Mouse (Mus musculus) layer of hippocampus, adult 2 months (tissue): ENCODE data around the gene Otulin. TPM values are rescaled to one million over a fixed set of nuclear protein-coding genes. Genes with fewer than 3 reads are reported as not detected.

Source experiments
- DNase-seq, 2 experiments: peaks; one replicate each; pipeline ENCODE4 v3.0.0; 2022; ENCODE audit warnings: low spot score in 2 of 2
- H3K27ac ChIP-seq: fragments of 200-600 bp; 2 replicates; pipeline ENCODE4 v1.8.1; 2022
- H3K4me3 ChIP-seq: fragments of 200-600 bp; 2 replicates; pipeline ENCODE4 v1.8.1; 2022; ENCODE audit warnings: mild to moderate bottlenecking
- CTCF ChIP-seq: fragments of 200-600 bp; conservative IDR thresholded peaks from 2 replicates; pipeline ENCODE4 v1.8.1; 2022; ENCODE audit warnings: antibody characterized with exemption, mild to moderate bottlenecking, moderate library complexity
- total RNA-seq, 2 experiments: library from RNA; stranded (reverse); gene quantifications; 2 replicates each; pipeline ENCODE4 v1.2.3; 2021

Otulin gene
- total RNA-seq, 2 experiments from 2014 or later = 19.4 to 23.1 TPM

DNA sequence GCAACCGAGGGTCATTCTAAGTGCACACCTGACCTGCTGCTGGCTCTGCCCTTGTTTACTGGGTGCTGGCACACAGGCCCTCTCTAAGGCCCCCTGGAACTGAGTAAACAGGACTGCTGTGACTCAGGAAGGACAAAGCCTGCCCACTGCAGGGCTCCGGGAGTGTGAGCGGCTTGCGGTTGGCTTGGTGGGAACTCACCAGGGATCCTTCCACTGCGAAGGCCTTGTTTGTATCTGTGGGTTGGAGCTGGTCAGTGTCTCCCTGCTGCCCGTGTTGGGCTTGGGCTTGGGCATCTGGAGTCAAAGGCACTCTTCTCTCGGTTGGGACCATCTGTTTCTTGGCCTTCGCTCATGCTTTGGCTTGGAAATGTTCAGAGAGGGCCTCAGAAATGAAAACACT lies 34.9 kb downstream of the Otulin start:
- TF ChIP-seq CTCF = no peak
- peak overlapping the region; percentile 94 for H3K27ac ChIP-seq
- no peak for DNase-seq

DNA sequence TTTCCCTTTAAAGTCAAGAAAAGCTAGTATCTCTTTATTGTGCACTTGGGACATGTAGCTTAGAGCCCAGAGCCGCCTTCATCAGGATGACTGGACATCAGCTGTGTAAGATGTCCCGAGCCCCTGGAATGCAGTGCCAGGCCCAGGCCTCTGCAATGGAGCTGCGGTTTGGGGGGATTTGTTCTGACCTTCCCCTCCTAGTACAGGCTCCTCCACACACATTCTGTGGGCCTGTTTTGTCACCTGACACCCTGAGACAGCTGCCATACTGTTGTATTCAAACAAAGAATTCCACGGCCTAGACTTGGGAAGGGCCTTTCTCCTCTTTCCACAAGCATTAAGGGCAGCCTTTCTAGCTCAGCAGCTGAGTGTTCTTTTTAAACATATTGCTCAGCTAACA lies 35.5 kb downstream of the Otulin start:
- DNase-seq = no peak
- Histone ChIP-seq H3K27ac (peak overlapping the region; percentile 94), H3K4me3 (no peak overlapping the region)
- no peak for TF ChIP-seq CTCF

More for the DNA sequence above, 34.9 kb downstream of the Otulin start:
- H3K4me3 ChIP-seq = no peak overlapping the region

DNA sequence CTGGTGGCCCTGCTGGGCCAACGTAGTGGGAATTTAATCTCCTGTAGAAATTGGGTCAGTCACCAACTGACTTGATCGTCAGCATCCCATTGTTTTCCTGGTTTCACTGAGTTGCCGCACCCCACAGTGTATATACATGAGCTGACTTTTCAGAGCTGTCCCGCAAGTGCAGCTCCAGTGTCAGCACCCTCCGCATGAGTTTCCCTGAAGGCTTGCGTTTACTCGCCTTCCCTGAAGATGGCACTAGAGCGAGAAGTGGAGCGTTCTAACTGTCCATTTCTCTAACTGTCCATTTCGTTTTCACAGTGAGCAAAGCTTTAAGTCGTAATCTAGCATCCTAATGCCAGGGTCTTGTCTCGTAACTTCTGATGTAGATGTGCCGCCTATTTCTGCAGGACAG lies 36.8 kb downstream of the Otulin start:
- H3K27ac ChIP-seq = peak overlapping the region; percentile 94; the same call in 1 of the 2 replicates
- no peak overlapping the region for H3K4me3 ChIP-seq
- DNase-seq = peak in 1 of 2 experiments; percentile 45
- TF ChIP-seq CTCF = peak; percentile 76

DNA sequence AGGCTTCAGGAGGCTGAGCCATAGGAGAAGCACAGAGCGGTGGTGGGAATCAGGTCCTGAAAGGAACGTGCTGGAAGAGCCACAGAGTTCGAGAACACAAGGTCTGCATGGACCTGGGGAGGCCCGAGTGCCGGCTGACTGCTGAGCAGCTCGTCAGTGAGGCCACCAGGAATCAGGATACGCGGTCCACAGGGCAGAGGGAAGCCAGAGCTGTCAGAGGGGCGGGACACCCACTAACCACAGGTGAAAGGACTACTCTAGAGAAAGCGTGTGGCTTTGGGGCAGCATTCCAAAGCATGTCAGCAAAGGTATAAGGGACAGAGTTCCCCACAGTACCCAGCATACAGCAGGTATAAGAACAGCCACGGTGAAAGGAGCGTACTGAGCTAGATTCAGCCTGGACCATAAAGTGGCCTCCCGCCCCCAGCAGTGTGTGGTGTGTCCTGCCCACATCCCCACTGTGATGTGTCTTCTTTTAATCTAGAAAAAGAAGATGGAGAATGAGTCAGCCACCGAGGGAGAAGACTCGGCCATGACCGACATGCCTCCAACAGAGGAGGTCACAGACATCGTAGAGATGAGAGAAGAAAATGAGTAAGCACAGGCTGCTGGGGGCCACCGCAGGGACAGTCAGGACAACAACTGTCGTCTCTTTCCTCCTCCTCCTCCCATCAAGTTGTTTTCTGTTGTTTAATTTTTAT lies 37.7 kb downstream of the Otulin start:
- H3K27ac ChIP-seq = peak overlapping the region; percentile 94; the same call in 1 of the 2 replicates
- no peak for DNase-seq
- no peak for TF ChIP-seq CTCF
- no peak overlapping the region for H3K4me3 ChIP-seq

DNA sequence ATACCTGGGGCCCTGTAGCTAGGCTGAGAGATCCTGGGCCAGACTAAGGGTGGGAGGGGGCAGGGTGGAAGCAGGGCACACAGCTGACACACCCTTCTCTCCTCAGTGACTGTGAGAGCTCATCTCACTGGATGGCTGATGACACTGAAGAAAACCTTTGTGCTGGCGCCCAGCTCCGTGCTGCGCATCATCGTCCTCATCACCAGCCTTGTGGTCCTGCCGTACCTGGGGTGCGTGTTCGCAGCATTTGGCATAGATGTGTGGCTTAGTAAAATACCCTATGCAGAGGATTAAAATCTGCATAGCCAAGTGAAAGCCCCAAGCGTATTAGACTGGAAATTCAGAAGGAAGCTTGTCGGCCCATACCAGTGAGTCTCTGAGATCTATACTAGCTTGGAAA lies 39.7 kb downstream of the Otulin start:
- no peak overlapping the region for H3K4me3 ChIP-seq

GRCm38 (mm10) chr15:27588087-27588826 lies 42.2 kb downstream of the Otulin start:
- TF ChIP-seq CTCF = no peak
- no peak for DNase-seq
- Histone ChIP-seq H3K27ac (peak overlapping the region; percentile 65), H3K4me3 (no peak overlapping the region)

More for the DNA sequence above, 39.7 kb downstream of the Otulin start:
- DNase-seq = no peak
- TF ChIP-seq CTCF = no peak
- H3K27ac ChIP-seq = peak overlapping the region; percentile 32; the same call in 1 of the 2 replicates

- no peak for DNase-seq
- no peak overlapping the region for H3K4me3 ChIP-seq
- no peak for TF ChIP-seq CTCF
- peak overlapping the region; percentile 24; the same call in 1 of the 2 replicates for H3K27ac ChIP-seq
Measured at GRCm38 (mm10) chr15:27586093-27586480, 44.4 kb downstream of the Otulin start.

DNA sequence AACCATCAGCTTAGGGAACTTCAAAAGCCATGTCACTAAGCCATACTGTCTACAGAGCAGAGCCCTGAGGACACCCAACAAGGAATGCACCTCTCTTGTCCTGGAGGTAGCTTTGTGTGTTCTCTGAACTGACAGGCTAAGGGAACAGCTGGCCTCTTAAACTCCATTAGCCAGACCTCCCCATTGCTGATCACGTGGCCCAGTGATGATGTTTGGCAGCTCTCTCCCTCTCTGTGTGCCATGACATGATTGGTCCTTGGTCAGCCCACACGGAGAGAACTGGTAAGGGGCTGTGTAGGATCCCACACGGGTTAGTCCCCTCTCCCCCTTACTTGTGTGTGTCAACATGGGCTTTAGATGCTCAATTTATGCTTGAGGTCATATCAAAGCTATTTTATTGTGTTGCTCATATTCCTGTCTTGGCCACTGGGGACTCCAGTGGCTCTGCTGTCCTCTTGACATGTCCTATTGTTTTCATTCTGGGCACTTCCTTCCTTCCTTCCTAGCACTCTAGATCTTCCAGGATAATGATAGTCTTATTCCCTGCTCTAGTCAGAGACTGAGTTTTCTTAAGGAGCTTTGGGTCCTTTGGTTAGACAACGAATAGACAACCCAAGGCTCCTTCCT lies 44.9 kb downstream of the Otulin start:
- H3K4me3 ChIP-seq = no peak overlapping the region
- H3K27ac ChIP-seq = peak overlapping the region; percentile 24; the same call in 1 of the 2 replicates
- no peak for DNase-seq
- peak; percentile 51 for TF ChIP-seq CTCF

GRCm38 (mm10) chr15:27583620-27584019 lies 46.9 kb downstream of the Otulin start:
- no peak for TF ChIP-seq CTCF
- DNase-seq = no peak
- H3K27ac ChIP-seq = peak overlapping the region; percentile 86
- no peak overlapping the region for H3K4me3 ChIP-seq

- peak; percentile 81 for TF ChIP-seq CTCF
- peak overlapping the region; percentile 86 for H3K27ac ChIP-seq
- DNase-seq = peak; percentile 70 to 73
- H3K4me3 ChIP-seq = no peak overlapping the region
Measured at GRCm38 (mm10) chr15:27583042-27583441, 47.5 kb downstream of the Otulin start.

DNA sequence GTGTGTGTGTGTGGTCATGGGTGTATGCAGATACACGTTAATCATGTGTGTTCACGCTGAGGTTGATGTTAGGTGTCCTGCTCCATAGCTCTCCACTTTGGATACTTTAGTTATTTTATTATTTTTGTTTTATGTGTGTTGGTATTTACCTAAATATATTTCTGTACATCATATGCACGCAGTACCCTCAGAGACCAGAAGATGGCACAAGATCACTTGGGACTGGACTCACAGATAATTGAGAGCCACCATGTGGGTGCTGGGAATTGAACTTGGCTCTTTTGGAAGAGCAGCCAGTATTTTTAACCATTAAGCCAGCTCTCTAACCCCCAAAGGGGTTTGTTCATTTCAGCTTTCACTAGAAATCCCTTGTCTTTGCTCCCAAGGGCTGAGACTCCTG lies 48.1 kb downstream of the Otulin start:
- no peak for DNase-seq
- H3K27ac ChIP-seq = peak overlapping the region; percentile 86
- H3K4me3 ChIP-seq = no peak overlapping the region
- TF ChIP-seq CTCF = peak; percentile 70

DNA sequence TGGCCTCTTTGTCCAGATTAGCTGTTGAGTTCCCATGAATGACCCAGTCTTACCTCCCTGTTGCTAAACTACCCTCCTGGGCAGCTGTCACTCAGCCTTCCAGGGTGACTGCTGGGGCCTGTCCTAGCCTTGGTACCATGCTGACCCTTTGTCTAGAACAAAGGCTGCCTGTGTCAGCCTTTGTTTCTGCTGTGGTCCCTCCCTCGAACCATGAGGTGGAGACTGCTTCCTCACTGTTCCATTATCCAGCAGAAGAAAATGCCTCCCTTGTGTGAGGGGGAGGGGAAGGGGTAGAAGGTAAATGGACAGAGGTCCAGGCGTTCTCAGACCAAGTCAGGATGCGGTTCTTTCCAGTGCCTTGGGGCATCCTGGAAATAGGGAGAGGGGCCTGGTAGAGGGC lies 48.9 kb downstream of the Otulin start:
- no peak overlapping the region for H3K4me3 ChIP-seq
- TF ChIP-seq CTCF = no peak
- DNase-seq = no peak
- peak overlapping the region; percentile 86 for H3K27ac ChIP-seq

- Histone ChIP-seq H3K27ac (peak overlapping the region; percentile 86), H3K4me3 (no peak overlapping the region)
- DNase-seq = no peak
- no peak for TF ChIP-seq CTCF
Measured at GRCm38 (mm10) chr15:27580771-27581170, 49.7 kb downstream of the Otulin start.

DNA sequence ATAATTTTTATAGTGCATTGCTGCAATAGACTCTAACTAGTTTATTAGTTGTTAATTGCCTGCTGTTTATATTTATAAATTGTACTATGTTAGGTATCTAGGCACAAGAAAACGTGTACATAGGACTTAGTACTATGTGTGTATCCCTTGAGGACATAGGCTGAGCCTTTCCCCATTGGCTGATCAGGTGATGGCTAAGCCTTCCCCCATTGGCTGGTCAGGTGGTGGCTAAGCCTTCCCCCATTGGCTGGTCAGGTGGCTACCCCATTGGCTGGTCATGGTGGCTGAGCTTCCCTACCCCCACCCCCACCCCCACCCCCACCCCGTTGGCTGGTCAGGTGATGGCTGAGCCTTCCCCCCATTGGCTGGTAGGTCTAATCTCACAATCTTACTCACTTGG lies 50.6 kb downstream of the Otulin start:
- no peak for DNase-seq
- Histone ChIP-seq H3K27ac (peak overlapping the region; percentile 86), H3K4me3 (no peak overlapping the region)
- no peak for TF ChIP-seq CTCF
